Mouse (Mus musculus) spleen, adult 10 weeks (tissue): ENCODE results near the gene Zscan25. TPM values are rescaled to one million over a fixed set of nuclear protein-coding genes. Genes with fewer than 3 reads are reported as not detected.

ENCODE experiments used
- polyA plus RNA-seq: library from polyadenylated mRNA; stranded (reverse); fragments of 350-450 nt; fragmentation: Illumina TruSeq; extraction: RNeasy Lipid Tissue Mini Kit (QIAGEN cat#74804); gene quantifications from one replicate; pipeline ENCODE4 v1.2.3, GENCODE M21; 2015; ENCODE audit warnings: low replicate concordance; ENCODE audit not compliant: insufficient read depth

The Zscan25 gene
- polyA plus RNA-seq, result 4.8 TPM

DNA sequence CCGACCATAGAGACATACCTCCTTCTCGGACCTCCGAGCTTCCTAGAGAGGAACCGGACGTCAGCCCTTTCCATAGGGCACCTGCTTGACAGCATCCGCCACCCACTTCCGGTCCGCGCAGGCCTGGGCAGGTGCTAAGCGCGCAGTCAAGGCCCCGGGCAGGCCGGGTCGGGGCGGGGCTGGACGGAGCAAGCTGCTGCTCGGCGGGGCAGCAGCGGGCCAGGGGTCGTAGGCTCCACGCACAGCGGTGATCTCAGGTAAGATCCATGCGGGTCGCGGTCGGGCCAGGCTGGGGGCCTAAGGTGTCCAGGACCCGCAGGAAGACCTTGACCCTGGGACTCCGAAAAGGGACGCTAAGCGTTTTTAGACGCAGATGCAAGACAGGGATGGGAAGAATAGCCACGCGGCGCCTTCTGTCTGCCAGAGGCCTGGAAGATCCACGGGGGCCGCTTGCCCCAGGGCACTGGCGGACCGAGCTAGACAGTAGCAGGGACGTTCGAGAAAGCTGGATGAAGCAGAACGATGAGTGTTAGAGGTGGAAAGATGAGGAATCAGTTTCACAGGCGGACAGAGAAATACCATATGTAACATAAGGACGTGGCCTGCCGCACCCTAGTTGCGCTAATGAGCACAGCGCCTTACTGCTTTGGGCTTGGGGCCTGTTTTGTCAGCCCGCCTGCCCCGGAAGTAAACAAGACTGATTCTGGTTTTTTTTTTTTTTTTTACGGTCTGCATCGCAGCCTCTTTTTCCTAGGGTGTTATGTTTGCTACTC lies at the start of gene Zscan25:
Gene Zscan25 (plus strand): TSS at position 130 of the 773 bp plus-strand sequence.

DNA sequence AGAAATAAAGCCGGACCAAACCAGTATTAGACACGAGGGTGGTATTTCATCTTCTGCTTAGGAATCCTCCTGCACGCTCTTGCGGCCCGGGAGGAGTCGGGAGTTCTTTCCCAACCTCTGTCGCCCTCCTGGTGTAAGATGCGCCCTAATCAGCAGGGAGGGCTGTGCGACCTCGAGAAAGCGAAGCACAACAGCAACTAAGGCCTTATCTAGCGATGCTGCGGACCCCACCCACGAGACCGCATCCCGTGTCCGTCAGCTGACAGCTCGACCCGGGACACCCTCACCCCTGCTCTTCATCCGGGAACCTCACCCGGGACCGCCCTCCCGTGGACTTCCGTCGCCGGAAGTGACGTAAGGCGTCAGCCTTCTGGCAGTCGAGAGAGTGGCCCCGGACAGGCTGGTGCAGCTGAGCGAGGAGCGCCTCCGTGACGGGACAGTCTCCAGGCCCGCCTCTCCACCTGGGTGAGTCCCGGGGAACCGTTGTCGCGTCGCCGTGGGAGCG lies 48.9 kb upstream of the Zscan25 start, which contains the start of gene Zfp655:
Gene Zfp655 (plus strand): TSS at position 349 of the 505 bp plus-strand sequence.

Other genes with a start within 250 kb of the Zscan25 start
- gene Gm4871, start 247.7 kb upstream of the Zscan25 start, polyA plus RNA-seq, result not detected
- not detected for gene 1700018F24Rik, start 237.5 kb upstream of the Zscan25 start, polyA plus RNA-seq
- 62.9 TPM for gene Arpc1a, start 196.7 kb upstream of the Zscan25 start, polyA plus RNA-seq
- not detected for gene Kpna7, start 196.5 kb upstream of the Zscan25 start, polyA plus RNA-seq
- gene Arpc1b, start 166.3 kb upstream of the Zscan25 start, polyA plus RNA-seq, result 163 TPM
- 85.8 TPM for gene Pdap1, start 140.3 kb upstream of the Zscan25 start, polyA plus RNA-seq
- 163 TPM for gene Bud31, start 140.1 kb upstream of the Zscan25 start, polyA plus RNA-seq
- gene Ptcd1, start 113.4 kb upstream of the Zscan25 start, polyA plus RNA-seq, result 7.1 TPM
- 25.1 TPM for gene Cpsf4, start 113.3 kb upstream of the Zscan25 start, polyA plus RNA-seq
- 143 TPM for gene Atp5j2, start 88.4 kb upstream of the Zscan25 start, polyA plus RNA-seq
- gene Zkscan14, start 78.6 kb upstream of the Zscan25 start, polyA plus RNA-seq, result 12.6 TPM
- gene Zkscan5, start 75.9 kb upstream of the Zscan25 start, polyA plus RNA-seq, result 5.8 TPM
- gene Zfp655, start 48.8 kb upstream of the Zscan25 start, polyA plus RNA-seq, result 43.5 TPM
- gene Cyp3a57, start 64.8 kb downstream of the Zscan25 start, polyA plus RNA-seq, result not detected
- not detected for gene Cyp3a16, start 189.2 kb downstream of the Zscan25 start, polyA plus RNA-seq